Mouse (Mus musculus): ENCODE data around the gene Inpp5d. TPM values are rescaled to one million over a fixed set of nuclear protein-coding genes. Genes with fewer than 3 reads are reported as not detected.

Gene Inpp5d
- polyA plus RNA-seq (2021; fragmentation: Nextera tagmentation): 3.7 and 4.2 TPM in 2 replicates
- long read RNA-seq, experiment 1, partial matches to known transcripts: 14 of 20 reads
- long read RNA-seq, experiment 1, other reads (novel, unspliced or antisense): 6 of 20 reads
- long read RNA-seq, experiment 2, partial matches to known transcripts: 4 of 6 reads
- long read RNA-seq, experiment 2, other reads (novel, unspliced or antisense): 2 of 6 reads

DNA sequence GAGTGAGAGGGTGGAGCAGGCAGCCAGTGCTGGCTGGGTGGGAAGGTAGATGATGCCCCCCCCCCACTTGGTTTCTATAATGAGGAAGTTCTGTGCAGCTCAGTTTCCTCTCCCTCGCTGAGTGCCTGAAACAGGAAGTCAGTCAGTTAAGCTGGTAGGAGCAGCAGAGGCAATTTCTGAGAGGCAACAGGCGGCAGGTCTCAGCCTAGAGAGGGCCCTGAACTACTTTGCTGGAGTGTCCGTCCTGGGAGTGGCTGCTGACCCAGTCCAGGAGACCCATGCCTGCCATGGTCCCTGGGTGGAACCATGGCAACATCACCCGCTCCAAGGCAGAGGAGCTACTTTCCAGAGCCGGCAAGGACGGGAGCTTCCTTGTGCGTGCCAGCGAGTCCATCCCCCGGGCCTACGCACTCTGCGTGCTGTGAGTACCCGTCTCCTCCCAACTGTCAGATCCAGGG is at the start of gene Inpp5d:
Inpp5d (plus strand) TSS at position 102 of the 458 bp plus-strand sequence.

DNA sequence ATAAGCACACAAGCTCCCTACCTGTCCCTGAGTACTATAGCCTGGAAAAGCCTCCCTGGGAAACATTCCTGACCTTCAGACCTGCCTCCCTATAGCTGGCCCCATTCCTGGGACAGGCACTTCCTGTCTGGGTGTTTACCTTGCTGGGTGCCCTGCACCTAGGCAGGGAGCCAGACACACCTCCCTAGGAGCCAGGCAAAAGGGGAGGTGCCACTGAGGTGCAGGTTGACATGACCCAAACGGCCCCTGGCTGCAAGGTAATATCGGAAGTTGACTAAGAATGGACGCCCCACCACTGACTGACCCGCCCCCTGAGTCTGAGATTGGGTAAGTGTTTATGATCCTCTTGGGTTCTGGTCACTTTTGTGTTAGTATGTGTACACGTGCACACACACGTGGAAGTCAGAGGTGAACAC is 46.3 kb upstream of the Inpp5d start, which contains the start of gene Ngef:
Ngef (minus strand) TSS at position 71 of the 416 bp plus-strand sequence.

DNA sequence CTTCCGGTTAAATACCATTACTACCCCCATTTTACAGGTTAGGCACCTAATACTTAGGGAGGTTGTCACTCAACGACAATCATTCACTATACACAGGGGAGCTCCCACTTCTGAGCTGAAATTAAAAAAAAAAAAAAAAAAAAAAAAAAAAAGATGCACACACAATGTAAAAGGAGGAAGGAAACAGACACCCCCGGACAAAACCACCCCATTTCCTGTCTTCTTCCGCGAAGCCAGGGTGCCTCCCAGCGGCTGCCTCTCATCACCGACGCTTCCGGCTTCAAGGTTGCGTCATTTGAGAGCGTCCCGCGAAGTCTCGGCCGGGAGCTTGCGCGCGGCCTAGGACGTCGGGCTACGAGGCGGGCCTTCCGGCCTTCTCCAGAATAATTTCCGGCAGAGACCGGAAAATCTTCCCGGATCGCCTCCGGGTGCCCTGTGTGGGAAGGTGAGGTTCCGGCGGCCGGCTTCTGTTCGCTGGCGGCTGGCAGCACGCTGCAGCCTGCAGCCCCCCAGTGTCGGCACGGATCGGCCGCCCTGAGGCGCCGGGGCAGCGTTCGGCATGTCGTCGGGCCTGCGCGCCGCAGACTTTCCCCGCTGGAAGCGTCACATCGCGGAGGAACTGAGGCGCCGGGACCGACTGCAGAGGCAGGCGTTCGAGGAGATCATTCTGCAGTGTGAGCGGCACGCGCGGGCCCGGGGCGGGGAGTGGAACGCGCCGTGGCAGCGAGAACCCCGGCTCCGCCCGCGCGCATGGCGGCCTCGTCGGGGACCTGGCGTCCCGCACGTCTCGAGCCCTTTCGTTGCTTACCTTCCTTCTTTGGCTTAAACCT is 135.7 kb downstream of the Inpp5d start, which contains the start of gene Atg16l1:
Atg16l1 (plus strand) TSS at position 230 of the 830 bp plus-strand sequence.

Other genes starting within 250 kb of the Inpp5d start
- gene Kcnj13, start 225.6 kb upstream of the Inpp5d start, polyA plus RNA-seq (2021; fragmentation: Nextera tagmentation): 5.0 and 6.0 TPM in 2 replicates
- gene Snorc, start 150.0 kb upstream of the Inpp5d start, polyA plus RNA-seq (2021; fragmentation: Nextera tagmentation): 2.0 and 3.5 TPM in 2 replicates
- 9.8 and 10.0 TPM in 2 replicates for gene Neu2, start 110.4 kb upstream of the Inpp5d start, polyA plus RNA-seq (2021; fragmentation: Nextera tagmentation)
- 219 and 294 TPM in 2 replicates for gene Ngef, start 46.4 kb upstream of the Inpp5d start, polyA plus RNA-seq (2021; fragmentation: Nextera tagmentation)
- 28.5 and 38.2 TPM in 2 replicates for gene Atg16l1, start 135.6 kb downstream of the Inpp5d start, polyA plus RNA-seq (2021; fragmentation: Nextera tagmentation)
- gene Sag, start 183.4 kb downstream of the Inpp5d start, polyA plus RNA-seq (2021; fragmentation: Nextera tagmentation): 4.2 and 5.4 TPM in 2 replicates
- 20.1 and 23.3 TPM in 2 replicates for gene Dgkd, start 233.0 kb downstream of the Inpp5d start, polyA plus RNA-seq (2021; fragmentation: Nextera tagmentation)

All from left cerebral cortex, adult 6 months (tissue).